In genomic region chr9:96949551-96949950, GRCm38 (mm10) we compare ENCODE assay signal across 22 mouse cellular contexts. TPM values are rescaled to one million over a fixed set of nuclear protein-coding genes. Genes with fewer than 3 reads are reported as not detected.
DNase-seq lines count a peak whose midpoint lies in the region; ATAC-seq and TF ChIP-seq lines count a peak whose summit lies in the region.
"Had no signal": no experiment of that assay in that cellular context is flagged by ENCODE, and none has a peak within 500 bp of the region (broad histone marks: within the 10 kb centered on the region; RNA-seq: fewer than 3 reads in every experiment).

No protein-coding gene starts in this region.

- no peak overlapping the region for H3K9ac ChIP-seq in forebrain, embryonic 15.5 days (replicated peaks)
- no peak overlapping the region; the same call in 1 of the 2 replicates for H3K9ac ChIP-seq in heart, embryonic 15.5 days
- H3K9ac ChIP-seq in midbrain, embryonic 12.5 days (replicated peaks) = no peak overlapping the region
- H3K9ac ChIP-seq in midbrain, postnatal 0 days (replicated peaks; ENCODE audit: low read length, poor library complexity, severe bottlenecking) = no peak overlapping the region
- H3K9ac ChIP-seq in hindbrain, embryonic 13.5 days = no peak overlapping the region
- H3K9ac ChIP-seq: limb, embryonic 13.5 days; liver, embryonic 14.5 days had no signal

- peaks cover 47% of the 10 kb centered on the region for H3K4me1 ChIP-seq in forebrain, embryonic 10.5 days
- 0 out of 2 replicates have a peak, but pooled peaks cover 6% of the 10 kb centered on the region for H3K4me1 ChIP-seq in forebrain, embryonic 15.5 days
- peaks cover 71% of the 10 kb centered on the region for H3K4me1 ChIP-seq in heart, embryonic 15.5 days (replicated peaks)
- peaks cover 27% of the 10 kb centered on the region for H3K4me1 ChIP-seq in midbrain, embryonic 12.5 days
- H3K4me1 ChIP-seq in midbrain, postnatal 0 days (ENCODE audit: insufficient read depth, low read length) = peaks cover 5% of the 10 kb centered on the region; the same call in 1 of the 2 replicates
- H3K4me1 ChIP-seq in hindbrain, embryonic 13.5 days (replicated peaks) = peaks cover 52% of the 10 kb centered on the region

- no peaks in the 10 kb centered on the region for H3K9me3 ChIP-seq in forebrain, embryonic 10.5 days
- no peaks in the 10 kb centered on the region for H3K9me3 ChIP-seq in forebrain, embryonic 15.5 days
- H3K9me3 ChIP-seq in heart, embryonic 15.5 days (replicated peaks) = no peaks in the 10 kb centered on the region
- no peaks in the 10 kb centered on the region for H3K9me3 ChIP-seq in midbrain, embryonic 12.5 days
- H3K9me3 ChIP-seq in midbrain, postnatal 0 days (ENCODE audit: low read length) = no peaks in the 10 kb centered on the region
- no peaks in the 10 kb centered on the region for H3K9me3 ChIP-seq in hindbrain, embryonic 13.5 days
- H3K9me3 ChIP-seq: limb, embryonic 13.5 days; megakaryocyte, embryonic 14.5 days had no signal

- TF ChIP-seq CTCF in midbrain, postnatal 0 days (IDR thresholded peaks at IDR 0.05) = no peak

- WGBS in forebrain, embryonic 10.5 days = 90% methylated on average over 9 of the region's 9 CpGs
- WGBS in forebrain, embryonic 15.5 days = 83% methylated on average over 9 of the region's 9 CpGs
- WGBS in heart, embryonic 15.5 days = 55% methylated on average over 9 of the region's 9 CpGs
- WGBS in midbrain, embryonic 12.5 days = 85% methylated on average over 9 of the region's 9 CpGs
- WGBS in midbrain, postnatal 0 days = 65% methylated on average over 9 of the region's 9 CpGs
- whole genome bisulfite sequencing in hindbrain, embryonic 13.5 days = 81% methylated on average over 9 of the region's 9 CpGs

- no peak overlapping the region for H3K4me2 ChIP-seq in forebrain, embryonic 15.5 days (replicated peaks)
- H3K4me2 ChIP-seq in heart, embryonic 15.5 days = no peak overlapping the region
- no peak overlapping the region for H3K4me2 ChIP-seq in midbrain, embryonic 12.5 days (replicated peaks)
- no peak overlapping the region for H3K4me2 ChIP-seq in midbrain, postnatal 0 days (ENCODE audit: low read depth, low read length, poor library complexity, severe bottlenecking)
- no peak overlapping the region for H3K4me2 ChIP-seq in hindbrain, embryonic 13.5 days
- H3K4me2 ChIP-seq: limb, embryonic 13.5 days had no signal

- DNase-seq in forebrain, embryonic 10.5 days (ENCODE audit: extremely low spot score, low spot score) = no peak
- no peak for DNase-seq in heart, postnatal 25 days (ENCODE audit: low spot score)
- DNase-seq in midbrain, postnatal 0 days (ENCODE audit: low spot score) = no peak
- DNase-seq in right cerebral cortex, postnatal 14 days = no peak
- DNase-seq: adrenal gland, adult 8-10 months; cerebellum, adult 11 months; cerebellum, postnatal 14 days; embryo, embryonic 11 days; gastrocnemius, adult 2 months; kidney, adult 9 months; kidney, postnatal 36 days; layer of hippocampus, adult 9-11 months had no signal

- no peak overlapping the region for H3K4me3 ChIP-seq in forebrain, embryonic 10.5 days
- no peak overlapping the region for H3K4me3 ChIP-seq in forebrain, embryonic 15.5 days
- H3K4me3 ChIP-seq in heart, embryonic 15.5 days = no peak overlapping the region
- no peak overlapping the region for H3K4me3 ChIP-seq in midbrain, embryonic 12.5 days
- no peak overlapping the region for H3K4me3 ChIP-seq in midbrain, postnatal 0 days (ENCODE audit: low read depth, low read length)
- H3K4me3 ChIP-seq in hindbrain, embryonic 13.5 days = no peak overlapping the region
- H3K4me3 ChIP-seq: gastrocnemius, adult 2 months; limb, embryonic 13.5 days; megakaryocyte, embryonic 14.5 days had no signal

- intact Hi-C loops in heart, postnatal 25 days (cut with DNase I) = no loop called here

- H3K36me3 ChIP-seq in forebrain, embryonic 10.5 days (replicated peaks) = peaks cover 34% of the 10 kb centered on the region
- no peaks in the 10 kb centered on the region for H3K36me3 ChIP-seq in forebrain, embryonic 15.5 days
- H3K36me3 ChIP-seq in heart, embryonic 15.5 days = no peaks in the 10 kb centered on the region
- H3K36me3 ChIP-seq in midbrain, embryonic 12.5 days = 0 out of 2 replicates have a peak, but pooled peaks cover under 1% of the 10 kb centered on the region
- no peaks in the 10 kb centered on the region for H3K36me3 ChIP-seq in midbrain, postnatal 0 days (ENCODE audit: insufficient read depth, low read length)
- no peaks in the 10 kb centered on the region for H3K36me3 ChIP-seq in hindbrain, embryonic 13.5 days
- H3K36me3 ChIP-seq: G1E; limb, embryonic 13.5 days had no signal

- peaks cover 10% of the 10 kb centered on the region; the same call in 1 of the 2 replicates for H3K27me3 ChIP-seq in forebrain, embryonic 10.5 days (ENCODE audit: poor library complexity, severe bottlenecking)
- H3K27me3 ChIP-seq in forebrain, embryonic 15.5 days = no peaks in the 10 kb centered on the region
- H3K27me3 ChIP-seq in heart, embryonic 15.5 days = no peaks in the 10 kb centered on the region
- no peaks in the 10 kb centered on the region for H3K27me3 ChIP-seq in midbrain, embryonic 12.5 days
- H3K27me3 ChIP-seq in midbrain, postnatal 0 days (ENCODE audit: insufficient read depth, low read length) = no peaks in the 10 kb centered on the region
- no peaks in the 10 kb centered on the region for H3K27me3 ChIP-seq in hindbrain, embryonic 13.5 days
- H3K27me3 ChIP-seq: limb, embryonic 13.5 days had no signal

- no peak for ATAC-seq in forebrain, embryonic 15.5 days (replicated peaks)
- ATAC-seq in heart, embryonic 15.5 days (replicated peaks; ENCODE audit: insufficient number of reproducible peaks, insufficient read depth, low FRiP score, low read depth) = peak; percentile 36
- no peak for ATAC-seq in midbrain, embryonic 12.5 days (ENCODE audit: low FRiP score, low read depth)
- ATAC-seq in midbrain, postnatal 0 days (ENCODE audit: low FRiP score) = no peak; the same call in 1 of the 2 replicates
- ATAC-seq in hindbrain, embryonic 13.5 days (ENCODE audit: low FRiP score) = no peak
- ATAC-seq: CD4-positive, CD25-positive, alpha-beta regulatory T cell, adult 4 months; lung, postnatal 0 days had no signal

- 0 out of 2 replicates have a peak overlapping the region, but pooled peaks have one; percentile 22 for H3K27ac ChIP-seq in forebrain, embryonic 10.5 days
- no peak overlapping the region for H3K27ac ChIP-seq in forebrain, embryonic 15.5 days (replicated peaks)
- H3K27ac ChIP-seq in heart, embryonic 15.5 days = peak overlapping the region; percentile 90
- H3K27ac ChIP-seq in midbrain, embryonic 12.5 days (replicated peaks) = peak overlapping the region; percentile 4; the same call in 1 of the 2 replicates
- H3K27ac ChIP-seq in midbrain, postnatal 0 days (ENCODE audit: low read depth, low read length) = no peak overlapping the region
- H3K27ac ChIP-seq in hindbrain, embryonic 13.5 days = peak overlapping the region; percentile 64; the same call in 1 of the 2 replicates
- H3K27ac ChIP-seq: gastrocnemius, adult 2 months; limb, embryonic 13.5 days; liver, embryonic 14.5 days had no signal

RNA-seq across cellular contexts. Expression of gene Pxylp1, which starts 57.1 kb away (rescaled TPM):
- polyA plus RNA-seq in forebrain, embryonic 10.5 days (2016; fragmentation: Nextera tagmentation; extraction: Ambion mirVana) = 21.5 and 23.8 TPM in 2 replicates
- 33.8 and 36.6 TPM in 2 replicates for polyA plus RNA-seq in forebrain, embryonic 15.5 days (2015; fragmentation: Nextera tagmentation; extraction: Ambion mirVana)
- 27.6 and 27.8 TPM in 2 replicates for polyA plus RNA-seq in heart, embryonic 15.5 days (2015; fragmentation: Nextera tagmentation; extraction: Ambion mirVana)
- total RNA-seq in heart, postnatal 25 days (2021) = 10 to 100 TPM; 17.4 to 24.9 TPM
- 57.0 and 61.9 TPM in 2 replicates for polyA plus RNA-seq in midbrain, embryonic 12.5 days (2016; fragmentation: Nextera tagmentation; extraction: Ambion mirVana)
- 27.0 and 42.3 TPM in 2 replicates for total RNA-seq in midbrain, postnatal 0 days (2014; rRNA removed)
- polyA plus RNA-seq in midbrain, postnatal 0 days (2015; fragmentation: Nextera tagmentation; extraction: Ambion mirVana) = 23.5 and 24.6 TPM in 2 replicates
- 55.7 and 57.4 TPM in 2 replicates for polyA plus RNA-seq in hindbrain, embryonic 13.5 days (2015; fragmentation: Nextera tagmentation; extraction: Ambion mirVana)
- polyA plus RNA-seq: G1E had no signal

Comparison
In these comparisons a context has a peak if more than half of its experiments do, and no peak if none do; other contexts are left out.
1. H3K27ac ChIP-seq: peak in forebrain, embryonic 10.5 days (single experiment), heart, embryonic 15.5 days (single experiment), midbrain, embryonic 12.5 days (single experiment) and hindbrain, embryonic 13.5 days (single experiment); none in forebrain, embryonic 15.5 days (single experiment) and midbrain, postnatal 0 days (single experiment).